In genomic region chr14:79534206-79534605, GRCm38 (mm10) we compare ENCODE assay signal across 18 mouse cellular contexts. TPM values are rescaled to one million over a fixed set of nuclear protein-coding genes. Genes with fewer than 3 reads are reported as not detected.
DNase-seq lines count a peak whose midpoint lies in the region; ATAC-seq and TF ChIP-seq lines count a peak whose summit lies in the region.
"Had no signal": no experiment of that assay in that cellular context is flagged by ENCODE, and none has a peak within 500 bp of the region (broad histone marks: within the 10 kb centered on the region; RNA-seq: fewer than 3 reads in every experiment).

No protein-coding gene starts in this region.

- WGBS in lung, embryonic 14.5 days, result 66% methylated on average over 3 of the region's 3 CpGs
- WGBS in liver, embryonic 16.5 days (ENCODE audit: insufficient replicate concordance), result 37% methylated on average over 3 of the region's 3 CpGs
- WGBS in intestine, embryonic 15.5 days, result 74% methylated on average over 3 of the region's 3 CpGs

- H3K4me1 ChIP-seq in lung, embryonic 14.5 days (ENCODE audit: insufficient read depth), result peaks cover 8% of the 10 kb centered on the region; the same call in 1 of the 2 replicates
- H3K4me1 ChIP-seq in bone marrow macrophage, adult 2 months (ENCODE audit: control insufficient read depth, insufficient read depth, low read length), result peaks cover 59% of the 10 kb centered on the region
- H3K4me1 ChIP-seq in liver, embryonic 16.5 days (ENCODE audit: control insufficient read depth, low read depth, low read length), result peaks cover 77% of the 10 kb centered on the region
- peaks cover 6% of the 10 kb centered on the region; the same call in 1 of the 2 replicates for H3K4me1 ChIP-seq in intestine, embryonic 15.5 days (replicated peaks)
- H3K4me1 ChIP-seq: midbrain, embryonic 10.5 days; neural tube, embryonic 12.5 days had no signal

- ATAC-seq in lung, embryonic 14.5 days (ENCODE audit: insufficient read depth), result no peak
- ATAC-seq in liver, embryonic 16.5 days (ENCODE audit: low read depth), result no peak
- ATAC-seq in intestine, embryonic 15.5 days, result no peak
- ATAC-seq: inflammation-experienced regulatory T-cells, adult 6 months had no signal

- no peak for TF ChIP-seq CTCF in gastrocnemius, adult 2 months (IDR thresholded peaks at IDR 0.05)
- TF ChIP-seq CTCF in lung, embryonic 14.5 days (IDR thresholded peaks at IDR 0.05; ENCODE audit: low read depth), result no peak
- no peak for TF ChIP-seq CTCF in bone marrow macrophage, adult 2 months (IDR thresholded peaks at IDR 0.05; ENCODE audit: low read depth, low read length)

- H3K9ac ChIP-seq in lung, embryonic 14.5 days, result no peak overlapping the region
- H3K9ac ChIP-seq in liver, embryonic 16.5 days (ENCODE audit: low read depth, low read length), result peak overlapping the region; percentile 23; the same call in 1 of the 2 replicates
- H3K9ac ChIP-seq in intestine, embryonic 15.5 days, result no peak overlapping the region
- H3K9ac ChIP-seq: heart, embryonic 12.5 days; neural tube, embryonic 12.5 days had no signal

- DNase-seq in gastrocnemius, adult 2 months, result no peak
- no peak for DNase-seq in gastrocnemius, postnatal 36 days
- no peak for DNase-seq in lung, embryonic 14.5 days
- DNase-seq in lung, postnatal 36 days, result no peak
- no peak for DNase-seq in T-cell, adult 2 months (ENCODE audit: low spot score)
- DNase-seq: adrenal gland, postnatal 25 days; cerebellum, adult 8-10 months; gastrocnemius, postnatal 10 days; left cerebral cortex, postnatal 4 days; thymus, postnatal 36 days had no signal

- no peak overlapping the region for H3K4me3 ChIP-seq in gastrocnemius, adult 2 months
- H3K4me3 ChIP-seq in lung, embryonic 14.5 days (ENCODE audit: low read depth, low read length), result no peak overlapping the region
- H3K4me3 ChIP-seq in bone marrow macrophage, adult 2 months (ENCODE audit: insufficient read depth, low read length), result no peak overlapping the region
- H3K4me3 ChIP-seq in liver, embryonic 16.5 days (ENCODE audit: low read depth, low read length), result no peak overlapping the region
- H3K4me3 ChIP-seq in intestine, embryonic 15.5 days (replicated peaks), result no peak overlapping the region
- H3K4me3 ChIP-seq: heart, embryonic 12.5 days; layer of hippocampus, adult 2 months; midbrain, embryonic 10.5 days; neural tube, embryonic 12.5 days had no signal

- H3K27ac ChIP-seq in gastrocnemius, adult 2 months, result peak overlapping the region; percentile 75; the same call in 1 of the 2 replicates
- 0 out of 2 replicates have a peak overlapping the region, but pooled peaks have one; percentile 5 for H3K27ac ChIP-seq in lung, embryonic 14.5 days (ENCODE audit: low read depth)
- peak overlapping the region; percentile 93 for H3K27ac ChIP-seq in bone marrow macrophage, adult 2 months (ENCODE audit: insufficient read depth, low read depth, low read length)
- peak overlapping the region; percentile 94 for H3K27ac ChIP-seq in liver, embryonic 16.5 days (ENCODE audit: low read length)
- no peak overlapping the region for H3K27ac ChIP-seq in intestine, embryonic 15.5 days
- H3K27ac ChIP-seq: layer of hippocampus, adult 2 months; midbrain, embryonic 10.5 days; neural tube, embryonic 12.5 days had no signal

- no peaks in the 10 kb centered on the region for H3K36me3 ChIP-seq in lung, embryonic 14.5 days (ENCODE audit: insufficient read depth)
- no peaks in the 10 kb centered on the region; the same call in 1 of the 2 replicates for H3K36me3 ChIP-seq in liver, embryonic 16.5 days (ENCODE audit: control insufficient read depth, insufficient read depth)
- H3K36me3 ChIP-seq in intestine, embryonic 15.5 days, result no peaks in the 10 kb centered on the region; the same call in 1 of the 2 replicates
- H3K36me3 ChIP-seq: heart, embryonic 12.5 days; midbrain, embryonic 10.5 days; neural tube, embryonic 12.5 days had no signal

- H3K4me2 ChIP-seq in lung, embryonic 14.5 days, result no peak overlapping the region
- H3K4me2 ChIP-seq in liver, embryonic 16.5 days (ENCODE audit: low read depth, low read length), result 0 out of 2 replicates have a peak overlapping the region, but pooled peaks have one; percentile 12
- H3K4me2 ChIP-seq in intestine, embryonic 15.5 days (replicated peaks), result no peak overlapping the region
- H3K4me2 ChIP-seq: heart, embryonic 12.5 days; neural tube, embryonic 12.5 days had no signal

- no peaks in the 10 kb centered on the region for H3K9me3 ChIP-seq in lung, embryonic 14.5 days (ENCODE audit: low read depth, low read length)
- H3K9me3 ChIP-seq in liver, embryonic 16.5 days (replicated peaks; ENCODE audit: control insufficient read depth, low read length), result no peaks in the 10 kb centered on the region
- H3K9me3 ChIP-seq in intestine, embryonic 15.5 days, result no peaks in the 10 kb centered on the region
- H3K9me3 ChIP-seq: heart, embryonic 12.5 days; midbrain, embryonic 10.5 days; neural tube, embryonic 12.5 days had no signal

- no peaks in the 10 kb centered on the region for H3K27me3 ChIP-seq in lung, embryonic 14.5 days (ENCODE audit: insufficient read depth, low read length)
- H3K27me3 ChIP-seq in liver, embryonic 16.5 days (ENCODE audit: control insufficient read depth, insufficient read depth, low read depth, low read length), result no peaks in the 10 kb centered on the region
- H3K27me3 ChIP-seq in intestine, embryonic 15.5 days (replicated peaks), result no peaks in the 10 kb centered on the region
- H3K27me3 ChIP-seq: heart, embryonic 12.5 days; neural tube, embryonic 12.5 days had no signal

- TF ChIP-seq POLR2A in bone marrow macrophage, adult 2 months (IDR thresholded peaks at IDR 0.05; ENCODE audit: borderline replicate concordance, low read depth, low read length), result no peak

- intact Hi-C loops in gastrocnemius, adult 2 months (cut with DNase I), result no loop called here
- intact Hi-C loops in gastrocnemius, postnatal 36 days (cut with DNase I), result no loop called here

RNA-seq across cellular contexts. Expression of gene Wbp4, which starts 52.9 kb away (rescaled TPM):
- total RNA-seq in gastrocnemius, adult 2 months (2021), result 10 to 100 TPM; 19.3 to 25.7 TPM
- total RNA-seq in gastrocnemius, postnatal 36 days (2021), result 10 to 100 TPM; 16.0 to 19.9 TPM
- polyA plus RNA-seq in lung, embryonic 14.5 days (2014; fragmentation: Nextera tagmentation; extraction: Ambion mirVana), result 44.3 and 46.1 TPM in 2 replicates
- 41.3 and 55.2 TPM in 2 replicates for polyA plus RNA-seq in bone marrow macrophage, adult 2 months (2012; ENCODE audit: insufficient read depth, insufficient read length, missing spikeins)
- polyA plus RNA-seq in liver, embryonic 16.5 days (2015; fragmentation: Nextera tagmentation; extraction: Ambion mirVana), result 13.0 and 13.1 TPM in 2 replicates
- polyA plus RNA-seq in intestine, embryonic 15.5 days (2015; fragmentation: Nextera tagmentation; extraction: Ambion mirVana), result 30.9 and 33.8 TPM in 2 replicates

RNA-seq across cellular contexts. Expression of gene Elf1, which starts 53.2 kb away (rescaled TPM):
- total RNA-seq in gastrocnemius, adult 2 months (2021), result 1 to 10 TPM; 4.6 to 6.0 TPM
- total RNA-seq in gastrocnemius, postnatal 36 days (2021), result 1 to 10 TPM; 4.8 to 4.9 TPM
- 19.2 and 20.2 TPM in 2 replicates for polyA plus RNA-seq in lung, embryonic 14.5 days (2014; fragmentation: Nextera tagmentation; extraction: Ambion mirVana)
- polyA plus RNA-seq in bone marrow macrophage, adult 2 months (2012; ENCODE audit: insufficient read depth, insufficient read length, missing spikeins), result 69.9 and 74.0 TPM in 2 replicates
- 7.8 and 8.8 TPM in 2 replicates for polyA plus RNA-seq in liver, embryonic 16.5 days (2015; fragmentation: Nextera tagmentation; extraction: Ambion mirVana)
- 26.1 and 27.0 TPM in 2 replicates for polyA plus RNA-seq in intestine, embryonic 15.5 days (2015; fragmentation: Nextera tagmentation; extraction: Ambion mirVana)

RNA-seq across cellular contexts. Expression of gene Sugt1, which starts 53.3 kb away (rescaled TPM):
- 10 to 100 TPM; 96.5 to 97.2 TPM for total RNA-seq in gastrocnemius, adult 2 months (2021)
- 10 to 100 TPM; 68.2 to 95.4 TPM for total RNA-seq in gastrocnemius, postnatal 36 days (2021)
- 128 and 129 TPM in 2 replicates for polyA plus RNA-seq in lung, embryonic 14.5 days (2014; fragmentation: Nextera tagmentation; extraction: Ambion mirVana)
- 179 and 188 TPM in 2 replicates for polyA plus RNA-seq in bone marrow macrophage, adult 2 months (2012; ENCODE audit: insufficient read depth, insufficient read length, missing spikeins)
- 30.5 and 31.3 TPM in 2 replicates for polyA plus RNA-seq in liver, embryonic 16.5 days (2015; fragmentation: Nextera tagmentation; extraction: Ambion mirVana)
- polyA plus RNA-seq in intestine, embryonic 15.5 days (2015; fragmentation: Nextera tagmentation; extraction: Ambion mirVana), result 105 and 113 TPM in 2 replicates
